Mouse (Mus musculus) right cerebral cortex, postnatal 4 days (tissue): ENCODE results near the gene Tmem181a.
"Not testable (repeated sequence)": the region's sequence is repeated elsewhere in the genome, so short reads cannot be mapped to it uniquely, and the experiment has no call there.

Experiments used
- DNase-seq: peaks from one replicate; pipeline ENCODE4 v3.0.0-alpha.2; 2022

Gene Tmem181a

GRCm38 (mm10) chr17:6256400-6257069 lies at the start of gene Tmem181a:
Gene Tmem181a (plus strand): TSS chr17:6256860.
- DNase-seq: not testable (repeated sequence)

DNA sequence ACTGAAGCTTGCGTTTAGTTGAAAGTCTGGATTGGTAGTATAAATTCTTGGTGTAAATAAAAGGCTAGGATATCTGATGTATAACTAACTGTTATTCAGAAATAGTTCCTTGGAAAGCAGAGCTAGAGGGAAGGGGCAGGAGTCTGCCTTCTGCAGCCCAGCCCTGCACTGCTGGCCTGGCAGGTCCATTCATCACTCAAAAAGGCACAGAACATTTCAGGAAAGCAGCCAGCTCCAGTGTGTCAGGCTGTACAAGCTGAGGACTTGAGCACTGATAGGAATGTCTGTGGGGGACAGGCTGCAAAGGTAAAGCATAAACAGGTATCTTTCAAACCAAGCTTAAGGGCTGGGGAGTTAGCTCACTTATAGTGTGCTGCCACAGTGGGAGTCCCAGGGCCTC lies 44.9 kb upstream of the Tmem181a start:
- no peak for DNase-seq

GRCm38 (mm10) chr17:6215640-6216039 lies 41.0 kb upstream of the Tmem181a start:
- no peak for DNase-seq

DNA sequence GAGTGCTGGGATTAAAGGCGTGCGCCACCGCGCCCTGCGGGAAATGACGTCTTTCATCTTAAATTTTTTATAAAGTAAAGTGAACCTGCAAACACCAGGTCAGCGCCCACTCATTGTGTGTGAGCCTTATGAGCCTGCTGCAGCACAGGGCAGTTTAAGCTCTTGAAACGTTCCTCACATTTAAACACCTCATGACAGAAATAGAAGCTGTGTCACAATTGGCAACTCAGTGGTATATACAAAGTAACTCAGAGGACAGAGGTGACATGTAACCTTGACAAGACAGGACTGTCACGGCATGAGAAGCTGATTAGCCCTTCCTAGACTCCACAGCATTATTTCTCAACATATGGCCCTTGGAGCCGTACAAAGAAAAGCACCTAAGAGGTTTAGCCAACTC lies 40.1 kb upstream of the Tmem181a start:
- DNase-seq: no peak

- not testable (repeated sequence) for DNase-seq
Observed at GRCm38 (mm10) chr17:6232633-6233032, 24.0 kb upstream of the Tmem181a start.

DNA sequence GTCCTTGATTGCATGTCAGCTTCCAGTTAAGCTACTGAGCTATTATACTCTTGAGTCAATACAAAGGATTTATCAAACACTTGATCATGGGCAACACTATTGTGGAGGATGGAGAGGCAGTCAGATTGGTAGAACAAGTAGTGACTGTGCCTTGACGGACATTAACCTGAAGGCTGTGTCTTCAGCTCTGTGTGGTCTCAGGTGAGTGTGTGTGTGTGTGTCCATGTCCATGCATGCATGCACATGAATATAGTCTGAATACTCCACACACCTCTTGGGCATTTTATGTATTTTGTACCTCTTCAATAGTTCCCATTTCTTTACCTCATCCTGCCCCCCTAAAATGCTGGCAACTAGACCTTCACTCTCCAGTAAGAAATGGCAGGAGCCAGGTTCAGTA lies 5.4 kb upstream of the Tmem181a start:
- DNase-seq: not testable (repeated sequence)

DNA sequence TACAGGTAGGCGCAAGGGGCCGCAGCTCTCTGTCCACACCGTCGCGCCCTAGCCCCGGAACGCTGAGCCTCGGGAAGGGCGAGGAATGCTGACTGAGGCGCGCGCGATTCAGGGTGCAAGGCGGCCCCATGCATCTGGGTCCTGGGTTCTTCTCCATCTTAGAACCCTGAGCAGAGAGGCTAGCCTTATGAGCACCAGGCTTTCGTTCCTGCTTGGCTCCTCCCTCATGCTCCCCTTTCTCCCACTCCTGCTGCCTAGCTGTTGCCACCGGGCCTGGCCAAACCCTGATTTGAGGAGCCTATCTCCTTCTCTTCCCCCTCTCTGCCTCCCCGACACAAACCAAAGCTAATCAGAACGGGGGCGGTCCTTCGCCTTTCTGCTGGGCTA lies 403 bp downstream of the Tmem181a start:
- DNase-seq: peak; percentile 66

DNA sequence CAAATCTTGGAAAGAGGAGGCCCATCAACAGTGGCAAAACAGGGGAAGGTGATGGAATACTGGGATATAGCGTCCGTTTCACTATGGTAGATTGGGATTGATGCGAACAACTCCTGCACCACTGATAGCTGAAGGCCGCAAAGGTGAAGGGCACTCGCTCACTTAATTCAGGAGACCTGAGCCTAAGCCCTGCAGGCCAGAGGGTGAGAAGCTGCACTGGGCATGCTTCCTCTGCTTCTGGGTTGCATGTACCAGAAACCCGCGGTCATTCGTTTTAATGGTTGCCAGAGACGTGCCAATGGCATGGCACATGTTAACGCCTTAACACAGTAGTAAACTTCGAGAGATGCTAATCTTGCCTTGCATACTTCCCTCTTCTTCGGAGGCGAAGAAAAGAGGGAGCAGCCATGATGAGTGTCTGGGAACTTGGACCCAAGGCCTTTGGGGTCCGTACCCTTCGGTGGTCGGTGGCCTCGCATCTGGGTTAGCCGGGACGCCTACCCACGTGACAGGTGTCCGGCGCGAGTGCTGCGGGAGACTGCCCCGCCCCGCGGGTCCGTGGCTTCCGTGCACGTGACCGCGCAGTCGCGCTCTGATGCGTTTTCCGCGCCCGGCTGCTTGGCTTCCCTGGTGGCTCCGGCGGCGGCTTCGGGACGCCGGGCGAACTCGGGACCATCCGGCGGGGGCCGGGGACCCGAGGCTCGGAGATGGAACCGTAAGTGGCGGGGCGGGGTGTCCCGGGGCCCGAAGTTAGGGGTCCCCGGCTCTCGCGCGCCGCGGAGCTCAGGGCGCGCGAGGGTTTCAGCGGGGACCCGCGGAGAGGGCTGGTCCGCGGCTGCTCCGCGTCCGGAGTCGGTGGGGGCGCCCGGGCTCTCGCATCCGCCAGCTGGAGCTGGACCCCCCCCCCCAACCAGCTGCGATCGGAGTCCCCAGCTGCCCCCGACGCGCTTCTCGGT lies 13.5 kb downstream of the Tmem181a start:
- peak; percentile 18 for DNase-seq

GRCm38 (mm10) chr17:6270840-6271239 lies 14.2 kb downstream of the Tmem181a start:
- not testable (repeated sequence) for DNase-seq

- not testable (repeated sequence) for DNase-seq
Observed at GRCm38 (mm10) chr17:6271970-6272369, 15.3 kb downstream of the Tmem181a start.

DNA sequence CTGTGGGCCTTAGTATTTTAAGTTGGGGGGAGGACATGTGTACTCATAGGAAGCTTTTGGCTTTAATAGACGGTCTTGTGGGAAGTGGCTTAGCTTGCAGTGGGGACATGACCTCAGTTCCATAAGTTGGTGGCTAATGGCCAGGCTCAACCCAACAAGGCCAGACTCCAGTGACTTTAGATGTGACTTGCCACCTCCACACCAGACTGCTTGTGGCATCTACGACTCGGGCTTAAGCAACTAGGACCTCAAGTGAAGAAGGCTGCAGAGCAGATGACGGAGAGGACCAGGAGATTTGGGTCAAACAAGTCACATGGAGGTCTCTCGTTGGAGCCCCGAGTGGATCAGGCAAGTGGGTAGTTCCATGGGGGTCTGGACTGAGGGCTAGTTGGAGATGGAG lies 18.0 kb downstream of the Tmem181a start:
- not testable (repeated sequence) for DNase-seq

GRCm38 (mm10) chr17:6279205-6279604 lies 22.5 kb downstream of the Tmem181a start:
- not testable (repeated sequence) for DNase-seq

DNA sequence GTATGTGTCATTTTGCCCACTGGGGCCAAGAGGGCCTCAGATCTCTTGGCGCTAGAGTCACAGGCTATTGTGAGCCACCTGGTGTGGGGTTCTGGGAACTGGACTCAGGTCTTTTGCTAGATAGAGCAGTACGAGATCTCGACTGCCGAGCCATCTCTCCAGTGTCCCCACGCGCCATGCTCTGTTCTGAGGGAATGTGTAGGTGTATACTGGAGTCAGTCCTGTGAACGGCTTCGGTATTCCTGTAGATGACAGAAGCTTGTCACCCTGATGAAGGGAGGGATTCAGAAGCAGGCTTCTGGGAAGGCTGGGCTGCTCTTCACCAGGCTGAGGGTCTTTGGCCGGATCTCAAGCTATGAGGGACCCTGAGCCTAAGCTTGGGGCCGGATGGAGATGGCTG lies 23.1 kb downstream of the Tmem181a start:
- not testable (repeated sequence) for DNase-seq

- DNase-seq: not testable (repeated sequence)
Observed at GRCm38 (mm10) chr17:6280513-6280912, 23.9 kb downstream of the Tmem181a start.

GRCm38 (mm10) chr17:6283137-6283536 lies 26.5 kb downstream of the Tmem181a start:
- not testable (repeated sequence) for DNase-seq

DNA sequence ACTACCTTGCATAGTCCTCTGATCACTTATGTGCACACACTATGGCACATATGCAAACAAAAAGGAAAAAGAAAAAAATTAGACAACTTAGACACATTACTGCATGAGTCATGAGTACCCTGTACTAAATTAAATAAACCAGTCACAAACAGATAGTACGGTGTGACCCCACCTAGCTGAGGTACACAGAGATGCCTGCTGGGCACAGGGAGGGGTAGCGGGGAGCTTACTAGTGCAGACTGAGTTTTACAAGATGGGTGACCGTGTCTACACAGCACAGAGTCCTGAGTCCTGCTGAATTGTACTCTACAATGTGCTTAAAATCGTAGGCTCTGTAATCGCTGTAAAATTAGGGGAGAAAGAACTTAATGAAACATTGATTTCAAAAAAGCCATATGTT lies 29.5 kb downstream of the Tmem181a start:
- not testable (repeated sequence) for DNase-seq

- not testable (repeated sequence) for DNase-seq
Observed at GRCm38 (mm10) chr17:6289045-6289444, 32.4 kb downstream of the Tmem181a start.

DNA sequence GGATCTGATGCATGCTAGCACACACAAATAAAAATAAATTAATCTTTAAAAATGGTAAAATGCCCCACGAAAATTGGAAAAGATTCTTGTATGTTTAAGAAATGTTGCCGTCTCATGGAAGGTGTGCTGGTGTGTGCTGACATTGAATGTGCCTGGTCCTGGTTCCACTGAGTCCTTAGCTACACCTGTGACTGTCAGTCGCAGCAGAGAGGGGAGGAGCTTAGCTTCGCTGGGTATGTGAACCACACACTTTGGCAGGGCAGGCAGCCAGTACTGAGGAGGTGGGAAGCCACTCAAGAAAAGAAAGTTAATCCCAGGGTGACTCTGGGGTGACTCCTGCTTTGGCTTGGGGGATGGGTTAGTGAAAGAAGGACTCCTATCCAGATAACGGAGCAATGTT lies 37.2 kb downstream of the Tmem181a start:
- not testable (repeated sequence) for DNase-seq

GRCm38 (mm10) chr17:6297060-6297795 lies 40.6 kb downstream of the Tmem181a start:
- not testable (repeated sequence) for DNase-seq

DNA sequence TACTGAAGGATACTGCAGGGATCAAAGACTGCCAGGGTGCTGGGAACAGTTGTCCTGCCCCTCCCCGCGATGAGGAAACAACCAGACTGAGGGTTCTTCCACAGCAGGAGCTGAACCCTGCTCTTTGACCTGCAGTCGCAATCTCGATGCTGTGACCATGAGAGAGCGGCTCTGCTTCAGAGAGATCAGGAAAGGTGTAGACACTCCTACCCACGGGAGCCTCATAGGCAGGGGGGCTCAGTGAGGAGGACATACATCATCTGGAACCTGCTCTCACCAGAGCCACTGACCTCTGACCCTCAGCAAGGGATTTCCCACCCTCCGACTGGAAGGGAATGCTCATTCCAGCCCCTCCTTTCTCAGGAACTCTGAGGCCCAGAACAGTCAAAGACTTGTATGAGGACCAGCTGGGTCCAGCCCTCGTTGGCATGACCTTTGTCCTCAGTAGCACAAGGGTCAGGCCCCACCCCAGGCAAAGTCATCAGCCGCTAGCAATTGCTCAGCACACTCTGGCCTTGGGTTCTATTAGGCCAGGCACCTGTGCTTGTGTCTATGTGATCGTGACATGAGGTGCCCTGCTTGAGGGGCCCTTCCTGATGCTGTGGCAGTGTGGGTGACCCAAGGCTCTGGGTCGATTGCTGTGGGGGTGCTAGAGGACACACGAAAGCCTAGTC lies 43.7 kb downstream of the Tmem181a start:
- DNase-seq: not testable (repeated sequence)

DNA sequence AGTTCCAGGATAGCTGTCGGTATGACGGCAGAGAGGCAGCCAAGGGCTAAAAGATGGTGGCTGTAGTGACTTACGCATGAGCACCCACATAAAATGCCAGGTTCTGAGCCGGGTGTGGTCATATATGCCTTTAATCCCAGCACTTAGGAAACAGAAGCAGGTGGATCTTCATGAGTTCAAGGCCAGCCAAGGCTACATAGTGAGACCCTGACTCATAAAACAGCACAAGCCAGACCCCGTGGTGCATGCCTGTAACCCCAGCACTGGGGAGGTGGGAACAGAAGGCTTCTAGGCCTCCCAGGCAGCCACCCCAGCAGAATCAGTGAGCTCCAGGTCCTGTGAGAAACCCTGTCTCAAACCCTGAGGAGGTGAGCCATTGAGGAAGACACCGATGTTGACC lies 48.2 kb downstream of the Tmem181a start:
- DNase-seq: not testable (repeated sequence)

DNA sequence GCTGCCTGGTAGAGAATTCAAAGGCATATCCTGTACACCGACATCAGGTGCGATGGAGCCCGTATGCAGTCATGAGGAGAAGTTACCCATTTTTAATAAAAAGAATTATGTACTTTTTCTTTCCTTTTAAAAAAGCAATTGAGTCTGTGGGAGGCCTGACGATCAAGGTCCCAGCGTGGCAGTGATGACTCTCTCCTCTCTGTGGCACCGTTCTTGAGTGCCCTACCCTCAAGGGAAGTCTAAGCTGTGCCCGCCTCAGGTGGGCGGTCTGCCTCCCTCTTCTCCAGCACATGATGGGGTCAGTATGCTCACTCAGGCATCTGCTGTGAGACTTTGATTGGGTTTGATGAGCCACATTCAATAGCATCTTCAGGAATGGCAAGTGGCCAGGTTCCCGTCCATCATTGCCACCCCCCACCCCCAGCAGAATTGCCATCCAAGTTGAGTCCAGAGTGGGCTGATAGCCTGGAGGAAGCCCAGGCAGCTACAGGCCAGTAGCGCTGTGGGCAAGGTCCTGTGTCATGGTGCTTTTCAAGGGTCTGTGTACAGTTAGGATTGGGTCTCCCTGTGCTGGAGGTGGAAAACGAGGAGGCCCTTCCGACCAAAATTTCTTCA lies 49.1 kb downstream of the Tmem181a start:
- DNase-seq: not testable (repeated sequence)
